Mouse (Mus musculus) thymus, postnatal 25 days (tissue): Measurements from ENCODE around the gene Rassf8.

Source experiments
- DNase-seq: peaks from one replicate; pipeline ENCODE4 v3.0.0; 2022

Rassf8 gene

GRCm38 (mm10) chr6:145863065-145863971 is 116.8 kb downstream of the Rassf8 start:
- peak; percentile 6 for DNase-seq

DNA sequence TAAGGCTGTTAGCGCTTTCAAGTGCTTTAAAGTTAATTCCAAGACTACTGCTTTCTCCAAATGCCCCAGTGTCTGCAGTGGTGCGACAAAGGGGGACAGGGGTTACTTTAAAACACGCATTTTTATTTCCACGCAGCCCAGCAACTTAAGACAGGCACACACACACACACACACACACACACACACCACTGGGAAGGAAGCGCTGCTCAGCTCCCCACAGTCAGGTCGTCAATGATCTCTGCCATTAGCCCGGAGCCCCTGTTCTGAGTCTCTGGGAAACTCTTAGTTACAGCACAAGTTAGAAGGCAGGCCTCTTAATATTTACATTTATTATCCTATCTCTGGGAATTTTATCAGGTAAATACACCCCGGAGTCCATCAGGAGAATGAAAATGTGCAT is 117.6 kb downstream of the Rassf8 start:
- DNase-seq = no peak

- DNase-seq = peak; percentile 21
Measured at GRCm38 (mm10) chr6:145865289-145865885, 118.8 kb downstream of the Rassf8 start, which contains the start of gene Bhlhe41. Bhlhe41 (minus strand) TSS chr6:145865558.

DNA sequence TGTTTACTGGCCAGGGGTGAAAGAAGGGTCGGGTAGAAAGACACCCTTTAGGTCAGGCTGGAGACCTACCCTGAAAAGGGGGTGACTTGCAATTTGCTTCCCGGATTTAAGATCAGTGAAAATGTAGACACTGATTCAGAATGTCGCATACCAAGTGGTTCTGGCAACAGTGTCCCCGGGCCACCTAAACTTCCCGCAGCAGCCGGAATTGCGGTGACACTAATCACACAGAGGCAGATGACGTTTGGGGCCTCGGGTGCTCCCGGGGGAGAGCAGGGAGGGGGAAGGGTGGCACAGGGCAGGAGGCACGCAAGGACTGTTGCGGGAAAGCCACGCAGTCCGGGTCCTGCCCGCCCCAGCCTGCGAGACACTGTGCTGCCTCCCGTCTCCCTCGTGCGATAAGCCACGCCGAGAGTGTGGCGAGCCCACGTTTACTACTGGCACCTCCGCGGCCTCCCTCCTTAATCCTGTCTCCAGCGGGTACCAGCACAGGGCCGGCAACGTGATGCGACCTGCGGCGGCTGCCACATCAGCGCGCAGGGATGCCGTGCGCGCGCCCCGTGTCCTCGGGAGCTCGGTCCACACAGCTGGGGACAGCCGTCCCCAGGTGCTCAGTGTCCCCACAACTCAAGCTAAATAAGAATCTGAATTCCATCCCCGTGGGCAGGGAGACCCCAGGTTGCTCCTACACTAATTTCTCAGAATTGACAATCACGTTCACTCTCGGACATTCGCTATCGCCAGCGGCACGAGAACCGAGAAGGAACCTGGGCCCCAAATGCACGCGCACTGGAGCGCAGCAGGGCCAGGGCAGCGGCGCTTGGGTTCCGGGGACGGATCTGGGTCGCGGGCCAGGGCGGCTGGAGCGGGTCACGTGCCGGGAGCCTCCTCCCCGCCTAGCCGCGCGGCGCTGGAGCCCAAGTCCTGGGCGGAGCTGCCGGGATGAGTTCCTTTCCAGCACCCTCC is 119.6 kb downstream of the Rassf8 start:
- DNase-seq = peak; percentile 8

DNA sequence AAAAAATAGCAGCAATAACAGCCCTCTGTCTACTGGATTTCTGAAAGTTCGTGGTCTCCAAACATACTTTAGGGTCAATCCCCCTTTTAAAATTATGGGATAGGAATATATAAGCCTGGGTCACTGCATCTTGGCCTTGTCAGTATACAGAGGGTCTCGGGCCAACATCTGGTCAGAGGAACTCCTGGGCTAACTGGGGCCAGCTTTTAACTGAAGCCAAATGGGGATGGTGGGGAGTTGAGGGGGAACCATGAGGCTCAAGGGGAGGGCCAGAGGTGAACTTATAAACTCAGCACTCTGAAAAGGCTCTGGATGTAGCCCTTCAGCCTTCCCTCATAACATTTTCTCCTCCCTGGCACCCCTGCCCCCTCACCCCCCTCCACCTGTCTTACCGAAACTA is 120.6 kb downstream of the Rassf8 start:
- DNase-seq = no peak
